Mouse (Mus musculus) gastrocnemius, postnatal 10 days (tissue): ENCODE results near the gene Cela3b. TPM values are rescaled to one million over a fixed set of nuclear protein-coding genes. Genes with fewer than 3 reads are reported as not detected.
"Not testable (repeated sequence)": the region's sequence is repeated elsewhere in the genome, so short reads cannot be mapped to it uniquely, and the experiment has no call there.

Experiments
- DNase-seq: peaks from one replicate; pipeline ENCODE4 v3.0.0; 2021; ENCODE audit warnings: mixed read lengths
- total RNA-seq, 2 experiments: library from RNA; stranded (reverse); gene quantifications; 2 replicates each; pipeline ENCODE4 v1.2.3; 2021

The Cela3b gene
- total RNA-seq, 2 experiments from 2014 or later, result not detected

GRCm38 (mm10) chr4:137417712-137418564 is 12.4 kb downstream of the Cela3b start:
- DNase-seq, result no peak

GRCm38 (mm10) chr4:137414936-137415335 is 15.4 kb downstream of the Cela3b start:
- no peak for DNase-seq

- not testable (repeated sequence) for DNase-seq
These were observed 18.1 kb downstream of the Cela3b start for GRCm38 (mm10) chr4:137412185-137412709.

- no peak for DNase-seq
These were observed 20.6 kb downstream of the Cela3b start, which contains the start of gene Cela3a for GRCm38 (mm10) chr4:137409691-137410090. TSS of gene Cela3a (minus strand) at chr4:137409791.

- no peak for DNase-seq
These were observed 24.8 kb downstream of the Cela3b start for GRCm38 (mm10) chr4:137405571-137405970.

- no peak for DNase-seq
These were observed 33.5 kb downstream of the Cela3b start for GRCm38 (mm10) chr4:137396641-137397525.

GRCm38 (mm10) chr4:137393378-137394135 is 36.8 kb downstream of the Cela3b start:
- DNase-seq, result no peak

GRCm38 (mm10) chr4:137392874-137393273 is 37.5 kb downstream of the Cela3b start:
- DNase-seq, result no peak

- DNase-seq, result no peak
These were observed 39.1 kb downstream of the Cela3b start for GRCm38 (mm10) chr4:137391287-137391686.

- DNase-seq, result no peak
These were observed 40.1 kb downstream of the Cela3b start for GRCm38 (mm10) chr4:137390196-137390595.

- no peak for DNase-seq
These were observed 41.4 kb downstream of the Cela3b start for GRCm38 (mm10) chr4:137388983-137389382.

GRCm38 (mm10) chr4:137388059-137388794 is 42.1 kb downstream of the Cela3b start:
- DNase-seq, result peak; percentile 76

GRCm38 (mm10) chr4:137387482-137388058 is 42.8 kb downstream of the Cela3b start:
- no peak for DNase-seq

GRCm38 (mm10) chr4:137380702-137381605 is 49.4 kb downstream of the Cela3b start:
- DNase-seq, result no peak

GRCm38 (mm10) chr4:137379713-137380255 is 50.6 kb downstream of the Cela3b start:
- no peak for DNase-seq

GRCm38 (mm10) chr4:137379085-137379484 is 51.3 kb downstream of the Cela3b start:
- DNase-seq, result no peak

GRCm38 (mm10) chr4:137377526-137378304 is 52.6 kb downstream of the Cela3b start:
- DNase-seq, result no peak

GRCm38 (mm10) chr4:137376778-137377177 is 53.6 kb downstream of the Cela3b start:
- DNase-seq, result no peak
